Mouse (Mus musculus): Measurements from ENCODE around the gene Lhx5.

GRCm38 (mm10) chr5:120476296-120476695 is 44.8 kb downstream of the Lhx5 start, which contains the start of gene Sds:
- no peak for TF ChIP-seq ZC3H11A (IDR thresholded peaks at IDR 0.05; ENCODE audit: low read depth, low read length)
- no peak for TF ChIP-seq POLR2AphosphoS2 (IDR thresholded peaks at IDR 0.05; ENCODE audit: low read depth, low read length)
- TF ChIP-seq CTCF (conservative IDR thresholded peaks at IDR 0.05 in 1 of 2, IDR thresholded peaks at IDR 0.05 in 1 of 2; ENCODE audit: low read depth in 2 of 2, low read length in 2 of 2): no peak
- TF ChIP-seq JUND (conservative IDR thresholded peaks at IDR 0.05; ENCODE audit: low read depth, low read length): no peak
